Mouse (Mus musculus) small intestine, adult 2 months (tissue): ENCODE data around the gene Pam.

Source experiments
- CTCF ChIP-seq: fragments of 200-500 bp; IDR thresholded peaks from 2 replicates; pipeline ENCODE4 v1.5.1; 2012; ENCODE audit warnings: low read depth, mild to moderate bottlenecking, control low read depth, inconsistent platforms, low read length, moderate library complexity, mixed read lengths; ENCODE audit not compliant: insufficient replicate concordance, insufficient read length; ENCODE audit errors: extremely low read depth
- POLR2A ChIP-seq: fragments of 200-500 bp; IDR thresholded peaks from 2 replicates; pipeline ENCODE4 v1.6.1; 2012; ENCODE audit warnings: low read depth, mild to moderate bottlenecking, control low read depth, inconsistent platforms, low read length, moderate library complexity

- TF ChIP-seq CTCF (no peak), POLR2A (no peak)
Observed at GRCm38 (mm10) chr1:97916218-97916970, 179.1 kb downstream of the Pam start.
